Mouse (Mus musculus) testis, adult 2 months (tissue): Measurements from ENCODE around the gene Muc4. TPM values are rescaled to one million over a fixed set of nuclear protein-coding genes. Genes with fewer than 3 reads are reported as not detected.
A peak's percentile ranks its signal among the peaks of the same experiment; 100 is the strongest.

ENCODE experiments used
- H3K27ac ChIP-seq: fragments of 200-500 bp; 2 replicates; pipeline ENCODE4 v1.5.1; 2012; ENCODE audit warnings: low read depth, low read length; ENCODE audit not compliant: control insufficient read depth, insufficient read depth
- H3K27me3 ChIP-seq: fragments of 200-500 bp; 2 replicates; pipeline ENCODE4 v1.6.1; 2012; ENCODE audit warnings: mild to moderate bottlenecking, low read length, moderate library complexity; ENCODE audit not compliant: control insufficient read depth, insufficient read depth
- H3K36me3 ChIP-seq: fragments of 200-500 bp; 2 replicates; pipeline ENCODE4 v1.6.1; 2012; ENCODE audit warnings: mild to moderate bottlenecking, low read length; ENCODE audit not compliant: control insufficient read depth, insufficient read depth
- H3K4me1 ChIP-seq: fragments of 200-500 bp; 2 replicates; pipeline ENCODE4 v1.6.1; 2012; ENCODE audit warnings: low read length; ENCODE audit not compliant: control insufficient read depth, insufficient read depth
- H3K4me3 ChIP-seq: fragments of 200-500 bp; 2 replicates; pipeline ENCODE4 v1.5.1; 2012; ENCODE audit warnings: low read depth, mild to moderate bottlenecking, low read length, moderate library complexity, mixed read lengths; ENCODE audit not compliant: control insufficient read depth
- CTCF ChIP-seq: fragments of 200-500 bp; IDR thresholded peaks from 2 replicates; pipeline ENCODE4 v1.5.1; 2012; ENCODE audit warnings: low read depth, mild to moderate bottlenecking, inconsistent platforms, low read length, moderate library complexity; ENCODE audit not compliant: control insufficient read depth, insufficient read depth, insufficient replicate concordance
- POLR2A ChIP-seq: fragments of 200-500 bp; IDR thresholded peaks from 2 replicates; pipeline ENCODE4 v1.6.1; 2012; ENCODE audit warnings: low read depth, mild to moderate bottlenecking, inconsistent platforms, low read length, moderate library complexity; ENCODE audit not compliant: control insufficient read depth
- polyA plus RNA-seq: library from polyadenylated mRNA; depleted of rRNA; stranded (reverse); fragments of >200 nt; gene quantifications from 2 replicates; pipeline ENCODE4 v1.2.3, GENCODE M21; 2012

Gene Muc4
- polyA plus RNA-seq, 1 experiment = 98.8 TPM

DNA sequence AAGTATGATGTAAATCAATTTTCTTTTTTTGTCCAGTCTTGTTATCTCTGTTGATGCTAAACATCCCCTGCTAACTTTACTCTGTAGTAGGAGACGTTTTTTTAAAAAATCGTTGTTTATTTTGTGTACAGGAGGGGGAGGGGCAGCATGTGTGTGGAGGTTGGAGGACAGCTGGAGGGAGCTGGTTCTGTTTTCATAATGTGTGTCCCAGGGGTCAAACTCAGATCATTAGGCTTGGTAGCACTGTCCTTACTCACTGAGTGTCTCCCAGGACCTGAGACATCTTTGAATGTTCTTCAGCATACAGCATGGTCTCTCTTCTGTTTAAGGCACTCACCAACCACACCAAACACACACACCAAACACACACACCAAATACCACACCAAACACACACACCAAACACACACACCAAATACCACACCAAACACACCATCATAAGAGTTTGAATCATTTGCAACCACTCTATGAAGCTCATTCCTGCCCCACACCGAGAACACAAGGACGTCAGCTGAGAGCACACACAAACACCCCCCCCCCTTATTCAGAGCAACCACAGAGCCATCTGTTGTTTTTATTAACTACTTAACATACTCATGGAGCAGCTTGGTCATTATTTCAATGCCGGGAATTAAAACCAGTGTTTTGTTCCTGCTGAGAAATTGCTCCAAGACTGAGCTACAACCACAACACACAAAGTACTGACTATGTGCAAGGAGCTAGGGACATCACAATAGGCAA is 47.8 kb downstream of the Muc4 start:
- Histone ChIP-seq H3K27ac (no peak overlapping the region), H3K4me1 (no peaks in the 10 kb centered on the region; the same call in 1 of the 2 replicates), H3K36me3 (no peaks in the 10 kb centered on the region), H3K4me3 (no peak overlapping the region), H3K27me3 (no peaks in the 10 kb centered on the region)
- no peak for TF ChIP-seq CTCF
- TF ChIP-seq POLR2A = no peak

DNA sequence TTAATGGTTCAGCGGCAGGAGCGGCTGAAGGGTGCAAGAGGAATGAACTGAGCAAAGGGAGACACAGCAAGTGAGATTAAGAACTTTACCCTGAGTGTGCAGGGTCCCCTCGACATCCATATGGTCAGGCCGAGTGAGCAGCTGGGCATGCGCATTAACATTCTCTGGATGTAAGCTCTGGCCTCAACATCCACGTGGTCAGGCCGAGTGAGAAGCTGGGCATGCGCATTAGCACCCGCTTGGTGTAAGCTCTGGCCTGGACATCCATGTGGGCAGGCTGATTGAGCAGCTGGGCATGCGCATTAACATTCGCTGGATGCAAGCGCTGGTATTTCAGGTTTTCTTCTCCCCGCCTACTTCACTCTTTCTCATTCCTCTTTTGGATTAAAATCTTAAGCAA is 49.2 kb downstream of the Muc4 start:
- Histone ChIP-seq H3K4me1 (no peaks in the 10 kb centered on the region; the same call in 1 of the 2 replicates), H3K27ac (no peak overlapping the region), H3K36me3 (no peaks in the 10 kb centered on the region), H3K4me3 (peak overlapping the region; percentile 80), H3K27me3 (no peaks in the 10 kb centered on the region)
- TF ChIP-seq CTCF = no peak
- TF ChIP-seq POLR2A = peak; percentile 65; the same call in 1 of the 2 replicates

DNA sequence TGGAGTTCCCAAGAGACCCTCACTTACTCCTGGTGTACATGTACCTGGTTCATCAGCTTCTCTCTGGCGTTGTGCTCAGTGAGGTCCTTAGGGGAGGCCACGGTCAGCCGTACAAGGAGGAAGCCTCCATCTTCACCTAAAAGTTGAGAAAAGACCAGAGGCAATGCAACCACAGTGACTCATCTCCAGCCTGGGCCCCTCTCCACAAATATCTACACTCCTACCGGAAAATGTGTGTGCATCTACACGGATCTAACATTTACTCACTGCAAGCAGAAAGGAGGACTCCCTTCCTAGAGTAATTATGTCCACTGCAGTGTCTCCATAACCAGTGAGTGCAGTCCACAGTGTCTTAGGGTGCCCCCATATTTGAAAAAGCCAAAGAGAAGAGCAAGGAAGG is 54.4 kb downstream of the Muc4 start:
- Histone ChIP-seq H3K4me1 (no peaks in the 10 kb centered on the region), H3K36me3 (no peaks in the 10 kb centered on the region), H3K27ac (no peak overlapping the region), H3K27me3 (no peaks in the 10 kb centered on the region), H3K4me3 (no peak overlapping the region)
- TF ChIP-seq POLR2A (no peak), CTCF (no peak)

DNA sequence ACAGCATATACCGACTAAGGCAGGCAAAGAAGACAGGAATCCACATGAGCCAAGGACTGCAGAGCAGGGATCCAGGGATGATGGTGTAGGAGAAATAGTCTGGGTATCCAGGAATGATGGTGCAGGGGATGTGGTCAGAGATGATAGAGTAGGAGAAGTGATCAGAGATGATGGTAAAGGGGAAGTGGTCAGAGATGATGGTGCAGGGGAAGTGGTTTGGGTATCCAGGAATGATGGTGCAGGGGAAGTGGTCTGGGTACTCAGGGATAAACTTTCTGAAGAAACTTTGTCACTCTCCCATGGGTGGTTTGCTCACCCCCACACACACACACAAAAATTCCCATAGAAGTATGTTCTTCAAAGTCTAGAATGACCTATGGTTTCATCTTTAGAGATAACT is 59.5 kb downstream of the Muc4 start:
- Histone ChIP-seq H3K4me3 (no peak overlapping the region), H3K27ac (no peak overlapping the region), H3K4me1 (no peaks in the 10 kb centered on the region), H3K27me3 (no peaks in the 10 kb centered on the region), H3K36me3 (no peaks in the 10 kb centered on the region)
- TF ChIP-seq POLR2A (no peak), CTCF (no peak)

DNA sequence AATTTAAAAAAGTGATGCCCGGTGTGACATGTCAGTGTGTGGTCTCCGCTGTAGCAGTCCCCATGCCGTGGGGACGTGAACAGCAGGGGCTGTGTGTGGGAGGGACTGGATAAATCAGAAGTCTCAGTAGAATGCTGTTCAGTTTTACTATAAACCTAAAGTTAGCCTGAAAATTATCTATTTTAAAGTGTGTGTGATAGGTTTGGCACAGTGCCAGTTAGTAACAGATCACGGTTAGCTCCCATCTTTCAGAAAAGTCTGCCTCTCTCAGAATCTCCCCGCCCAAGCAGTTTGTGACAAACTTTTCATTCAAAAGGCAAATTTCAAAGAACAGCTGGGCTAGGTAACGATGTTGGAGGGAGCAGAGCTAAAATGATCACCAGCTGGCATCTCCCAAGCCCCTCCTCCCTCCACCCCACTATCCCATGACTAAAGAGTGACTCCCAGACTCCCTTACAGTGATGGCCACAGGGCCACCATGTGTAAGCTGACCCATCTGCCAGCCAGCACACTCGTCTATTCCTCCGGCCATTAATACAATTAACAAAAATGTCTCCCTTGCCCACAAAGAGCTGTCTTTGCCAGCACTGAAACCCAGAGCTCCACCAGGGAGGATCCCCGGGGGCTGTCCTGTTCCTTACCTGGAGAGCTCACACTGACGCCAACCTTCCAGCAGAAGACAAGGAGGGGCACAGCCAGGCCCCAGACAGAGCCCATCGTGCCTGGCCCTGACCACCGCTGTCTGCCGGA is 61.2 kb downstream of the Muc4 start:
- no peaks in the 10 kb centered on the region for H3K4me1 ChIP-seq

DNA sequence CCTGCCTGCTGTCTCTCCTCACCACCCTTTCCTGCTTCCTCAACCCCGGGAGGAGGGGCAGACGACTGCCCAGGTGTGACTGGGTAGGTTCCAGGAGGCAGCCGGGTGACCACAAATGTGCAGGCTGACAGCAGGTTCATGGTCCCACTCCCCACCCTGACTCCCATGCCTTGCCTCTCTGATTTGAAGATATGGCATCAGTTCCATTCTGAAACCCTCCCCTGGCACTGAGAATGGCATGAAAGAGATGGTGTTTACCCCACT is 61.7 kb downstream of the Muc4 start, which contains the start of gene Muc20:
Muc20 (minus strand) TSS at position 10 of the 264 bp plus-strand sequence.
- H3K4me3 ChIP-seq = no peak within 1 kb of the TSS
- TF ChIP-seq POLR2A = no peak
- no peak for TF ChIP-seq CTCF
- H3K36me3 ChIP-seq = no peaks in the 10 kb centered on the region
- no peaks in the 10 kb centered on the region for H3K27me3 ChIP-seq
- no peaks in the 10 kb centered on the region for H3K4me1 ChIP-seq
- H3K27ac ChIP-seq = no peak within 1 kb of the TSS

More for the DNA sequence above, 61.2 kb downstream of the Muc4 start:
- Histone ChIP-seq H3K36me3 (no peaks in the 10 kb centered on the region), H3K4me3 (no peak overlapping the region), H3K27ac (no peak overlapping the region), H3K27me3 (no peaks in the 10 kb centered on the region)
- TF ChIP-seq CTCF = no peak

DNA sequence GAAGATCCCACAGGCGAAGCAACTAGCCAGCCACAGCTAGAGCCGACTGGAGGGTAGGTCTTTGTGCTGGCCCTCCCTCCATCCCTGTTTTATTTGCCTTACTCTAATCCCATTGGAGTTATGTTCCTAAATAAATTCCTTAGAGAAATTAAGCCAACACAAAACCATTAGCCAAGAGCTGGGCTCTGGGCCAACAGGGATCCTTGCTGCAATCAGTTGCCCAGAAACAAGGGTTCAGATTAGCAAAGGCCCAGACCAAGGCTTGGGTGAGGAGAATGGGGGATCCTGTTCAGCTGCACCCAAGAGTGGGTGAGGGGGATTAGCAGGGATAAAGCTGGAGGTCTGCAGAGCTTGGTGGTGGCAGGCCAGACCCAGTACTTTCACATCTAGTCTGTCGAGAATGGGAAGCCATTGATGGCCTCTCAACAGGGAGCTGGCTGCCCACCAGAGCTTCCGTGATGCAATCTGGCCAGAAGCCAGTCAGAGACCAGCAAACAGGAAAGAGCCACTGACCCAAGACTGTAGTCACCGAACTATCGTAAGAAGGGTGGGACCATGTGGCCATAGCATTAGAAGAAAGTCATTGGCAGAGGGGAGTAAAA is 67.7 kb downstream of the Muc4 start:
- TF ChIP-seq CTCF = no peak
- TF ChIP-seq POLR2A = no peak
- H3K4me3 ChIP-seq = no peak overlapping the region
- H3K4me1 ChIP-seq = no peaks in the 10 kb centered on the region
- H3K27me3 ChIP-seq = no peaks in the 10 kb centered on the region
- H3K27ac ChIP-seq = no peak overlapping the region
- H3K36me3 ChIP-seq = no peaks in the 10 kb centered on the region
